ENCODE assay signal across 26 mouse cellular contexts in genomic region chr14:77836794-77837193, GRCm38 (mm10). TPM values are rescaled to one million over a fixed set of nuclear protein-coding genes. Genes with fewer than 3 reads are reported as not detected.
DNase-seq lines count a peak whose midpoint lies in the region; ATAC-seq and TF ChIP-seq lines count a peak whose summit lies in the region.
"Had no signal": no experiment of that assay in that cellular context is flagged by ENCODE, and none has a peak within 500 bp of the region (broad histone marks: within the 10 kb centered on the region; RNA-seq: fewer than 3 reads in every experiment).

No protein-coding gene starts in this region.

- no peak for ATAC-seq in lung, postnatal 0 days
- peak; percentile 76 for ATAC-seq in common myeloid progenitor, adult 5-6 weeks (replicated peaks; ENCODE audit: low read depth, poor library complexity, severe bottlenecking)
- ATAC-seq in forebrain, embryonic 15.5 days (replicated peaks): no peak
- ATAC-seq: hindbrain, postnatal 0 days; intestine, embryonic 16.5 days; midbrain, embryonic 13.5 days had no signal

- TF ChIP-seq POLR2A in lung, adult 2 months (IDR thresholded peaks at IDR 0.05; ENCODE audit: borderline replicate concordance, extremely low read depth, low read depth, low read length): no peak

- WGBS in lung, postnatal 0 days: 83% methylated on average over 2 of the region's 2 CpGs
- 79% methylated on average over 2 of the region's 2 CpGs for WGBS in lung, adult 2 months
- 86% methylated on average over 2 of the region's 2 CpGs for WGBS in forebrain, embryonic 15.5 days

- H3K4me2 ChIP-seq in lung, postnatal 0 days (replicated peaks; ENCODE audit: low read depth, low read length): no peak overlapping the region
- H3K4me2 ChIP-seq in forebrain, embryonic 15.5 days (replicated peaks): no peak overlapping the region
- H3K4me2 ChIP-seq: embryonic facial prominence, embryonic 13.5 days; forebrain, embryonic 12.5 days; heart, embryonic 11.5 days; kidney, embryonic 15.5 days; limb, embryonic 13.5 days; liver, embryonic 15.5 days; midbrain, embryonic 13.5 days; neural tube, embryonic 13.5 days had no signal

- H3K36me3 ChIP-seq in lung, postnatal 0 days (ENCODE audit: insufficient read depth, low read length): no peaks in the 10 kb centered on the region
- no peaks in the 10 kb centered on the region for H3K36me3 ChIP-seq in forebrain, embryonic 15.5 days
- H3K36me3 ChIP-seq: embryonic facial prominence, embryonic 13.5 days; forebrain, embryonic 12.5 days; kidney, embryonic 15.5 days; limb, embryonic 13.5 days; liver, embryonic 15.5 days; midbrain, embryonic 13.5 days; neural tube, embryonic 13.5 days had no signal

- intact Hi-C loops in heart, postnatal 36 days (cut with DNase I): loop anchor here (5.0 to 10.0 kb wide), 2 partner anchors 694 to 802 kb away; partner anchors contain the start of genes Ccdc122 and Lacc1

- no peaks in the 10 kb centered on the region for H3K9me3 ChIP-seq in lung, postnatal 0 days (ENCODE audit: low read length)
- no peaks in the 10 kb centered on the region for H3K9me3 ChIP-seq in forebrain, embryonic 15.5 days
- H3K9me3 ChIP-seq: embryonic facial prominence, embryonic 13.5 days; forebrain, embryonic 12.5 days; kidney, embryonic 15.5 days; limb, embryonic 13.5 days; liver, embryonic 15.5 days; megakaryocyte, embryonic 14.5 days; midbrain, embryonic 13.5 days; neural tube, embryonic 13.5 days had no signal

- no peaks in the 10 kb centered on the region for H3K27me3 ChIP-seq in lung, postnatal 0 days (replicated peaks; ENCODE audit: insufficient read depth, low read length)
- H3K27me3 ChIP-seq in forebrain, embryonic 15.5 days: no peaks in the 10 kb centered on the region
- H3K27me3 ChIP-seq: embryonic facial prominence, embryonic 13.5 days; forebrain, embryonic 12.5 days; kidney, embryonic 15.5 days; limb, embryonic 13.5 days; liver, embryonic 15.5 days; megakaryocyte, embryonic 14.5 days; midbrain, embryonic 13.5 days; neural tube, embryonic 13.5 days had no signal

- no peak for TF ChIP-seq CTCF in lung, postnatal 0 days (IDR thresholded peaks at IDR 0.05)
- TF ChIP-seq CTCF in lung, adult 2 months (IDR thresholded peaks at IDR 0.05; ENCODE audit: insufficient read depth, low read length): no peak

- no peak overlapping the region for H3K27ac ChIP-seq in lung, postnatal 0 days (ENCODE audit: low read length)
- no peak overlapping the region for H3K27ac ChIP-seq in forebrain, embryonic 15.5 days (replicated peaks)
- H3K27ac ChIP-seq: embryonic facial prominence, embryonic 13.5 days; forebrain, embryonic 12.5 days; hindbrain, postnatal 0 days; kidney, embryonic 15.5 days; limb, embryonic 13.5 days; liver, embryonic 15.5 days; midbrain, embryonic 13.5 days; neural tube, embryonic 13.5 days had no signal

- H3K4me3 ChIP-seq in lung, postnatal 0 days (ENCODE audit: low read depth, low read length): no peak overlapping the region
- H3K4me3 ChIP-seq in lung, adult 2 months (replicated peaks; ENCODE audit: extremely low read depth, low read depth, low read length): no peak overlapping the region
- no peak overlapping the region for H3K4me3 ChIP-seq in forebrain, embryonic 15.5 days
- H3K4me3 ChIP-seq: embryonic facial prominence, embryonic 13.5 days; erythroblast, embryonic 14.5 days; forebrain, embryonic 12.5 days; kidney, embryonic 15.5 days; limb, embryonic 13.5 days; liver, embryonic 15.5 days; megakaryocyte, embryonic 14.5 days; midbrain, embryonic 13.5 days; neural tube, embryonic 13.5 days had no signal

- DNase-seq in lung, postnatal 0 days (ENCODE audit: low spot score): peak; percentile 17
- no peak for DNase-seq in lung, adult 2 months
- DNase-seq in monocyte, adult 2 months (ENCODE audit: low read depth in 1 of 2, low spot score in 2 of 2): peak; percentile 33 to 42
- no peak for DNase-seq in heart, postnatal 36 days
- no peak for DNase-seq in adrenal gland, postnatal 4 days (ENCODE audit: low spot score in 2 of 2)
- DNase-seq: adrenal gland, postnatal 25 days; cerebellum, adult 11-12 months; cerebellum, postnatal 14 days; embryo, embryonic 11 days; kidney, postnatal 4 days; lung, postnatal 10 days; thymus, postnatal 25 days had no signal

- H3K9ac ChIP-seq in lung, postnatal 0 days (replicated peaks; ENCODE audit: low read depth): no peak overlapping the region
- H3K9ac ChIP-seq in forebrain, embryonic 15.5 days (replicated peaks): no peak overlapping the region
- H3K9ac ChIP-seq: embryonic facial prominence, embryonic 13.5 days; forebrain, embryonic 12.5 days; kidney, embryonic 15.5 days; limb, embryonic 13.5 days; liver, embryonic 15.5 days; midbrain, embryonic 13.5 days; neural tube, embryonic 13.5 days had no signal

- no peaks in the 10 kb centered on the region for H3K4me1 ChIP-seq in lung, postnatal 0 days (ENCODE audit: insufficient read depth, low read depth, low read length)
- peaks cover 3% of the 10 kb centered on the region for H3K4me1 ChIP-seq in lung, adult 2 months (ENCODE audit: control insufficient read depth, insufficient read depth, low read length)
- H3K4me1 ChIP-seq in forebrain, embryonic 15.5 days: 0 out of 2 replicates have a peak, but pooled peaks cover 2% of the 10 kb centered on the region
- H3K4me1 ChIP-seq: forebrain, embryonic 12.5 days; kidney, embryonic 15.5 days; limb, embryonic 13.5 days; liver, embryonic 15.5 days; midbrain, embryonic 13.5 days; neural tube, embryonic 13.5 days had no signal

- no peak for TF ChIP-seq EP300 in lung, postnatal 0 days (IDR thresholded peaks at IDR 0.05)

RNA-seq across cellular contexts. Expression of gene Dnajc15, which starts 38.1 kb away (rescaled TPM):
- polyA plus RNA-seq in lung, postnatal 0 days (2015; fragmentation: Nextera tagmentation; extraction: Ambion mirVana): 60.1 and 70.2 TPM in 2 replicates
- polyA plus RNA-seq in lung, adult 2 months (2012; rRNA removed): 4.4 and 4.7 TPM in 2 replicates
- total RNA-seq in common myeloid progenitor, adult 5-6 weeks (2017): 36.6 and 67.0 TPM in 2 replicates
- 61.4 and 64.4 TPM in 2 replicates for polyA plus RNA-seq in forebrain, embryonic 15.5 days (2015; fragmentation: Nextera tagmentation; extraction: Ambion mirVana)
- total RNA-seq in heart, postnatal 36 days (2021): 100 to 1,000 TPM; 271 to 297 TPM
- 100 to 1,000 TPM; 337 to 380 TPM for total RNA-seq in adrenal gland, postnatal 4 days (2021)

Comparison
In these comparisons a context has a peak if more than half of its experiments do, and no peak if none do; other contexts are left out.
1. DNase-seq: peak in lung, postnatal 0 days (single experiment) and monocyte, adult 2 months (2 of 2); none in lung, adult 2 months (single experiment), heart, postnatal 36 days (0 of 2) and adrenal gland, postnatal 4 days (0 of 2).